Mouse (Mus musculus) common myeloid progenitor, adult 5-6 weeks (primary cell): ENCODE results near the gene Htr6. TPM values are rescaled to one million over a fixed set of nuclear protein-coding genes. Genes with fewer than 3 reads are reported as not detected.

Experiments
- ATAC-seq: replicated peaks from 2 replicates; pipeline ENCODE4 v1.8.0; 2016; ENCODE audit warnings: low read depth, mild to moderate bottlenecking, moderate TSS enrichment, inconsistent platforms; ENCODE audit not compliant: poor library complexity, severe bottlenecking
- total RNA-seq: library from RNA; stranded (forward); fragments of 200-1000, 187-1606 nt; gene quantifications from 2 replicates; pipeline ENCODE4 v1.2.3, GENCODE M21; 2017

Htr6 gene
- total RNA-seq, 1 experiment from 2014 or later: not detected

GRCm38 (mm10) chr4:139054300-139054923 is 21.0 kb downstream of the Htr6 start:
- no peak for ATAC-seq

DNA sequence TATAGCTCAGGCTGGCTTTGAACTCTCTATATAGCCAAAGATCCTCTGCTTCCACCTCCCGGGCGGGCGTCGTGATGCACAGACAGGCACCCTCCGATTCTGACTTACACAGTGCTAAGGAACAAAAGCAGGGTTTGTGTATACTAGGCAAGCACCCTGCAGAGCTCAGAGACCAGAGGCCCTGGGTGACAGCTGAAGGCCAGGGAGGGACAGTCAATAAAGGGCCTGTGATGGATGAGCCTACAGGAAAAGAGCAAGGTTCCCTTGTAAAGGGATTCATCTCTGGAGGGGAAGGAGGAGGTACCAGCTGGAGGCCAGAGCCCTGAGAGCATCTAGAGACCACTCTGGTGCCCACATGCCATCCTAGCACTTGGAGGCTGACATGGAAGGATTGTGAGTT is 22.0 kb downstream of the Htr6 start:
- no peak for ATAC-seq

DNA sequence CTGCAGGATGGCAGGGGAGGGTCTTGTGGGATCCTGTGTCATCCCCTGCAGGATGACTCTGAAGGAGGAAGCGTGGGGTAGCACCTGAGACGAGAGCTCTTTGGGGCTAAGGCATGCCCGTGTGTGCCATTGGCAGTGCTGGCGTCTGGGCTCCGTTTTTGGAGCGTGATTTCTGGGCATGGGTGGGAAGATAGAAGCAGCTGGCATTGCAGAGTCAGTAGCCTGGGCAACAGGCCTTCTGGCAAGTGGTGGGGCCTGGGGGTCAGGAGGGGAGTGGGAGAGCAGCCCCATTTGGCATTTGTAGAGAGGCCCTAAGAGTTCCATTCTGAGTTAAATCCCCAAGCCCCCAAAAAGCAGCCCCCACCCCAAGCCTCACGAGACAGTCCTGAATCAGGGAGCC is 22.6 kb downstream of the Htr6 start:
- ATAC-seq: no peak

DNA sequence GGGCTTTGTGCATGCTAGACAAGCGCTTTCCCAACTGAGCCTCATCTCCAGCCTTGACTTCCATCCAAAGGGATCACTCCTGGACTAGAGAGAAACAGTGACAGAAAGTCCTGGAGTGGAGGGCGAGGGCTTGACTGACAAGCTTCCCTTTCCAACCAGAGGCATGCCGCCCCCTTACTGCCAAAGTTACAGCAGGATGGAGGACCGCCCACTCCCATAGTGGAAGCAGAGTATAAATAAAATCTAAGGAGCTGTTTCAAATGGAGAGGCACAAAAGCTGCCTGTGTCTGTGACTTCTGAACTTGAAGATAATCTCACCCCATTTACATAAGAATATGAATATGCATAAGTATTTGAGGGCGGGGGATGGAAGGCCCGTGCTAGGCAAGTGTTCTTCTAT is 26.9 kb downstream of the Htr6 start:
- no peak for ATAC-seq

- ATAC-seq: no peak
These were observed 29.0 kb downstream of the Htr6 start for GRCm38 (mm10) chr4:139046354-139046753.

DNA sequence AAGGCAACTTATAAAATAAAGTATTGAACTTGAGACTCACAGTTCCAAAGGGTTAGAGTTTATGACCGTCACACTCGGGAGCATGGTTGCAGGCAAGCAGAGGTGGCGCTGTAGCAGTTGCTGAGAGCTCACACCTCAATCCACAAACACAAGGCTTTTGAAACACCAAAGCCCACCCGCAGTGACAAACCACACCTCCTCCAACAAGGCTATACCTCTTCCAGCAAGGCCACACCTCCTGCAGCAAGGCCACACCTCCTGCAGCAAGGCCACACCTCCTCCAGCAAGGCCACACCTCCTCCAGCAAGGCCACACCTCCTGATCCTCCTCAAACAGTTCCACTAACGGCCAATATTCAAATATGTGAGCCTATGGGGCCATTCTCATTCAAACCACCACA is 30.8 kb downstream of the Htr6 start:
- ATAC-seq: no peak

DNA sequence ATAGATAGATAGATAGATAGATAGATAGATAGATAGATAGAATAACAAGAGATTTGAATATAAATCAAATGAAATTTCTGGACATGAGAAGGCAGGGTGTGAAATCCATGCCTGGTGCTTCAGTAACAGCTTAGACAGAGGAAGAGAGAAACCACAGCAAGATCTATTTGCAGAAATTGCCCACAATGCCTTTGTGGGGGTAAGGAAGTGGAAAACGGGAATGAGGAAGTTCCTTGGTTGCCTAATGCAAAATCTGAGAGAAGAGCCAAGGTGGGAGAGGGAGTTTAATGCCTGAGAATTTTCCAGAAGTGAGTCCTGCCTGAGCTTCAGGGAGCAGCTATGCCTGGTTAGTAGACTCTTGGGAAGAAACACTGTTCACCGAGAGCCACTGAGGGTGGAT is 31.8 kb downstream of the Htr6 start:
- ATAC-seq: peak; percentile 85

- no peak for ATAC-seq
These were observed 32.8 kb downstream of the Htr6 start for GRCm38 (mm10) chr4:139042611-139043010.

DNA sequence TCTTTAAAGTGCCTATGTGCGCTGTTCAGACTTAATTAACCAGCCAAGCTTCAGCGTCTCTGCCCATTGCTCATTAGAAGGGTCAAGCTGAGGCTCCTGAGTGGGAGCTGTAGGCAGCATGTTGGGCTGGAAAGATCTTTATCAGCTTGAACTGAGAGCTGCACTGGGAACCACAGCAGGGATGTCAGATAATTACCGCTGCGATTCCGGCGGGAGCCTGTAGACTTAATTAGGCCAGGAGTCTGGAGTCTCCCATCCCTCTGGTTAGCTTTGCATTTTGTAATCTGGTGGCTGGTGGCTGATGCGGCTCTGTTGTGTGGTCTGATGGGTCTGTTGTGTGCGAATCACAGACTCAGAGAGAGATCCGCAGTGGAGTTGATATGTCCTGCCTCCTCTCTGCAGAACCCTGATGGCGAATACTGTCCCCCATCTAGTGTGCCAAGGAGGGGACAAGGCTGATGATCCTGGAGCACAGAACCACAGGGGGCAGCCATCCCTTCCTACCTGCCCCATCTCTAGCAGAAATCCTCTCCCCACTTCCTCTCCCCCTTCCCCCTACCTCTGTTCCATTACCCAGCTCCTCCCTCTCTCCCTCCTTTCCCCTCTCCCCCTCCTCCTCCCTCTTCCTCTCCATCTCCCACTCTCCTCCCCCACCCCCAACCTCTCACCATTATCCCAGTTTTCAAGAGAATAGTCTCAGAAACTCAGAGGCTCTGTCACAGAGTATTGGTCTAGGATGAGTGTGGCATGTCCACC is 35.1 kb downstream of the Htr6 start:
- no peak for ATAC-seq

DNA sequence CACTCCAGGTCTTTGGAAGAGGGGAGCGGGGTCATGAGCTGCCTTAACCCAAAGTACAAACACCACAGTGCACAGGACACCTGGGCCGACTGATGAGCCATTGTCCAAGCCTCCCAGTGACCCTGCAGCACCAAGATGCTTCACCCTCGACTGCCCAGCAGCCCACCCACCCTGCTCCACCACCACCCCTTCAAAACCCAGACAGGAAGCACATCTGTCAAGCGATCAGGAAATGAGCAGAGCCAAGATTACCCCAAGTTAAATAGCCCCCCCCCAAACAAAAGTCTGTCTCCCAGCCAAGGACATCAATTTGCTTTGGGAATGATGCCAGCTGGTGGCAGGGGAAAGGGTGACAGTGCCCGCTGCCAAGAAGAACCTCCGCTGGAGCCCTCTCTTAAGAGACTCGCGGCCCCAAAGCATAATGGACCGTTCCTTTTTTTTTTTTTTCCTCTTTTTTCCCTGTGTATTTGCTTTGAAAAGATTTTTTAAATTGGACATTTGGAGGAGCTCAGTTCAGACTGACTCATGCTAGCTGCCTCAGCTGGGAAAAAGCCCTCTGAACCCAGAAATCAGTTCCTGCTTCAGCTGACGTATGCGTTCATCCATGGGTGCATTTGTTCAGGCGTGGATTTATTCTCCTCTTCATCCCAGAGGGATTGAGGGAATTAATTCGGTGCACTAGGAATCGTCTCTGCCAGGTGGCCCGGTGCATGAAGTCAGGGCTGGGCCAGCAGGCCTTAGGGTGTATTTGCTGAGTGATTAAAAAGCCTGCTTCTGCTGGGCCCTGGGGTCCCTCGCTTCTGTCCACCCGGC is 37.4 kb downstream of the Htr6 start:
- ATAC-seq: no peak

GRCm38 (mm10) chr4:139035799-139036198 is 39.6 kb downstream of the Htr6 start:
- no peak for ATAC-seq

GRCm38 (mm10) chr4:139034942-139035341 is 40.4 kb downstream of the Htr6 start:
- no peak for ATAC-seq

- no peak for ATAC-seq
These were observed 40.8 kb downstream of the Htr6 start for GRCm38 (mm10) chr4:139034540-139034939.

- no peak for ATAC-seq
These were observed 41.4 kb downstream of the Htr6 start for GRCm38 (mm10) chr4:139034010-139034367.

DNA sequence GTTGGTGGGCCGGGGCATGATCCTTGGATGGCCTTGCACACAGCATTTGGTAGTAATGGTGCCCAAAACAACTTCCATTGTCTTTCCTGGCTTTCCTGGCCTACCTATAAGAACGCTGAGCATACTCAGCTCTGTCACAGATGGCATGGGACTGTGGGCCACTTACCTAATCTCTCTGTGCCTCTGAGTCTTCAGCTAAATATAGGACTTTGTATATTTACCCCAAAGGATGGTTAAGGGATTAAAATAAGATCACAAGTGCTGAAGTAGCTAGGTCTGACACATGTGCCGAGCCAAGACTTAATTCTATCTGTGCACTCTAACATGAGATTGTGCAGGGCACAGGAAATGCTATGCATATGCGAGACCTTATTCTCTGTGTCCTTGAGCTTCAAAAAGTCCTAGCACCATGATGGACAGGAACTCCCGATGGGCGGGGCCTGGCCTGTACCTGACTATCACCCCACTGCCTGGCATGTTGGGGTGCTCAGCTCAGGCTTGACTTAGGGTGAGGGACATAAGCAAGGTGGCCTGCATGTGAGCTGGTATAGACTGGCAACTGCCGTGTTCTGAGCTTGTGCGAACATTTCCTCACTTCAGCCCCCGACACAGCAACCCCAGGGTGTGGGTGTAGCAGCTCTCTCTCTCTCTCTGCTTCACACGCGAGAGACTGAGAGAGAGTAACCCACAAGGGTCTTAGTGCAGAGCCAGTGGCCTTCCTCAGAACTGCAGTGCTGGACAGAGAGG is 41.9 kb downstream of the Htr6 start:
- ATAC-seq: no peak

DNA sequence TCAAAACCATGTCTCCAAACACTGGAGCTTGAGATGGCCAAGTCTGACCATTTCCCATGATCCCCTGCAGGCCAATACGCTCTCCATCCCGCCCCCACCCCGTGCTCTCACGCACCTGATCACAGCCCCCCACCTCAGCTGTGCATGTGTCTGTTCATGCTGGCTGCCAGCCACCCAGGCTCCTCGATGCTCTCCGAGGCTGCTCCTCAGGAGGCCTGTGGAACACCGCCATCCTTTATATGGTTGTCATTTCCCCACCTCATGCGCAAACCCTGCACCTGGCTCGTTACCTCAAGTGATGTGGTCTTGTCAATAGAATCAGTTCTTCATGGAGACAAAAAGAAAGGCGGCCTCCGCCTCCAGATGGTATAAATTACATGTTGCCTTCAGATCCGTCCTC is 42.8 kb downstream of the Htr6 start:
- no peak for ATAC-seq

DNA sequence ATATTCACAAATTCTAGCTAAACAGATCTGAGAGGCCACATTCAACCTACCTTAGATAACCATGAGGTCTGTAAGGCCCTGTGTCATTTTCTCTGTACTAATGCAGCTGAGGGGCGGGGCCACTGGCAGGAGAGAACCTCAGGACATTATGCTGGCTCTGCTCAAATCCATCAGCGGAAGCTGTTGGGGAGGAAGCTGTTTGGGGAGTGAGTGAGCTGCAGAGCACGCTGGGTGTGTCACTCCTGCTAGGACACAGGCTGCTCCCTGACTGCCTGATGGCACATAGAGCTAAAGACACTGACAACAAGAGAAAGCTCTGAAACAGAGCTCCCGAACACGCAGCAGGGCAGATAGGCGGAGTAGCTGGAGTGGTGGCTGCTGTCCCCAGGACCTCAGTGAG is 44.7 kb downstream of the Htr6 start:
- no peak for ATAC-seq

GRCm38 (mm10) chr4:139024379-139024778 is 51.0 kb downstream of the Htr6 start:
- ATAC-seq: no peak

- ATAC-seq: no peak
These were observed 55.0 kb downstream of the Htr6 start for GRCm38 (mm10) chr4:139020385-139020784.

- ATAC-seq: no peak
These were observed 56.0 kb downstream of the Htr6 start for GRCm38 (mm10) chr4:139019413-139019812.
